Mouse (Mus musculus) embryo, embryonic 10.5 days (tissue): ENCODE data around the gene Crlf1.

Experiments
- DNase-seq: peaks from one replicate; pipeline ENCODE4 v3.0.0-alpha.2; 2015; ENCODE audit warnings: low spot score

The Crlf1 gene

GRCm38 (mm10) chr8:70492664-70493640 is at the start of gene Crlf1:
TSS of gene Crlf1 (plus strand) at chr8:70493158.
- no peak for DNase-seq

- DNase-seq, result no peak
Measured at GRCm38 (mm10) chr8:70443326-70443725, 49.6 kb upstream of the Crlf1 start.

DNA sequence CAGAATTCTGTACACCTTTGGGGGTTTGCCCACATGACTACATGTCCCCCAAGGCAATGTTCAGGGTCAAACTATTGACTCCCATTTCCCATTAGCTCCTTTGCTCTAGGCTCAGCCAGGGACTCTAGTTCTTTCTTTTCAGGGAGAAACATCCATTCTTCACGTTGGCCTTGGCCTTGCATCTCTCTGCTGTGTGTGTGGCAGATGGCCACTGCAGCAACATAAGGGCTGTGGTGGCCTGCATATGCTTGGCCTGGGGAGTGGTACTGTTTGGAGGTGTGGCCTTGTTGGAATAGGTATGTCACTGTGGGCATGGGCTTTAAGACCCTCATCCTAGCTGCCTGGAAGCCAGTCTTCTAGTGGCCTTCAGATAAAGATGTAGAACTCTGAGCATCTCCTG is 47.0 kb upstream of the Crlf1 start:
- no peak for DNase-seq

- no peak for DNase-seq
Measured at GRCm38 (mm10) chr8:70447639-70448420, 45.1 kb upstream of the Crlf1 start.

DNA sequence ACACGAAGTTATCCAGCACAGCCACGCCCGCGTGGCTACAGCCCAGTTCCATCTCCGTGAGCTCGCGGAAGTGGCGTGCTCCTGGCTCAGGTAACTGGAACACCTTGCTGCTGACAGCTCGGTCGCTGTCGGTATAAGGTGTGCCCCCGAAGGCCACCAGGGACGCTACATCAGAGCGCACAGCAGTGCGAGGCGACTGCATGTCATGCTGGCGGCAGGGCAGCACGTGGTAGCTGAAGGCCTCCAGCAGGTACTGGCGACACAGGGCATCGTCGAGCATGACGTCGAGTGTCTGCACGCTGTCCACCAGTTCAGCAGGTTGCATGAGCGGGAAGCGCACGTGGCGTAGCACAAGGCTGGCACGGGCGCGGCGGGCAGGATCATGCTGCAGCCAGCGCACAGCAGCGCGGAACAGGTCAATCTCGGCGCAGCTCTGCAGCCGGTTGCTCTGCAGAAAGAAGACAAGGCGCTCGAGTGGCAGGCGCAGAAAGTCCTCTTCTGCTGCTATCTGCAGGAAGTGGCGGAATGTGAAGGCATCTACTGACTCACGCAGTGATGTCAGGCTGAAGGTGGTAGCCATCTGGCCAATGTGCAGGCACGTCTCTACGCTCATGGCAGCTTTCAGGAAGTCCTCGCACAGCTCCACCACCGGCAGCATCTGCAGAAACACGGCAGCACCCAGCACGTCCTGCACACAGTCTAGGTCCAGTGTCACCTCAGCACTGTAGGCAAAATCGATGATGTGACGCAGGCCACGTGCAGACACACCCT is 40.6 kb upstream of the Crlf1 start:
- DNase-seq, result no peak

GRCm38 (mm10) chr8:70453852-70454251 is 39.1 kb upstream of the Crlf1 start:
- no peak for DNase-seq

GRCm38 (mm10) chr8:70456996-70457395 is 36.0 kb upstream of the Crlf1 start:
- no peak for DNase-seq

DNA sequence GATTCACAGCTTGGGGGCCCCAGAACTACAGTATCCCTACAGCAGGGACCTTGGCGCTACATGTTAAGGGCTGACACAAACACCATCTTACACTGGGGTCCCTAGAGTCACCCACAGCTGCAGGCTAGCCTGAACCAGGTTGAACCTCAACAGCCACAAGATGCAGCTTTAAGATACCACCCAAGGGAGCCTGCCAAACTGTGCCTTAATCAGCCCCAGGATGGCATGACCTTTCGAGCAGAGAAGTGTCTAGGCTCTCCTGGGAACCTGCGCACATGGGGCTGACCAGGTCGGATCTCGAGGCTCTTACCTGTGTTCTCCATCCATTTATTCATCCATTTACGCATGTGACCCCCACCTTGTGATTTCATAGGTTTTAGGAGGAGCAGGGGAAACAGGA is 35.1 kb upstream of the Crlf1 start:
- DNase-seq, result no peak

DNA sequence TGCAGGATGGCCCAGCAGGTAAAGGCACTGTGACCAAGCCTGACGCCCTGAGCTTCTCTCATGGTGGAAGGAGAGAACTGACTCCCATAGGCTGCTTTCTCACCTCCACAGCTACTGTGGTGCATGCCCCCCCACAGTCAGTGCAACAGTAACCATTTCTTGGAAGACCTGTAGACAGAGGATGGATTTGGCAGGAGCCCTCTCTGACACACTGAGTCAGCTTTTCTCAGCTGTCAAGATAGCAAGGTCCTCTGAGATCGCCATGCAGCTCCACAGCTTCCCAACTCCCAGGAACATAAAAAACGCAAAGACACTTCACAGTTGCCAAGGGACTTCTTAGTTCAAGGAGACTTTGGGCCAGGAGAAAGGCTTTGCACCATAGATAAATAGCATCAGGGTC is 34.5 kb upstream of the Crlf1 start:
- DNase-seq, result no peak

- no peak for DNase-seq
Measured at GRCm38 (mm10) chr8:70459636-70460035, 33.3 kb upstream of the Crlf1 start.

GRCm38 (mm10) chr8:70460199-70460598 is 32.8 kb upstream of the Crlf1 start:
- DNase-seq, result no peak

- DNase-seq, result no peak
Measured at GRCm38 (mm10) chr8:70460606-70461005, 32.4 kb upstream of the Crlf1 start.

GRCm38 (mm10) chr8:70461765-70462515 is 31.0 kb upstream of the Crlf1 start:
- DNase-seq, result no peak

DNA sequence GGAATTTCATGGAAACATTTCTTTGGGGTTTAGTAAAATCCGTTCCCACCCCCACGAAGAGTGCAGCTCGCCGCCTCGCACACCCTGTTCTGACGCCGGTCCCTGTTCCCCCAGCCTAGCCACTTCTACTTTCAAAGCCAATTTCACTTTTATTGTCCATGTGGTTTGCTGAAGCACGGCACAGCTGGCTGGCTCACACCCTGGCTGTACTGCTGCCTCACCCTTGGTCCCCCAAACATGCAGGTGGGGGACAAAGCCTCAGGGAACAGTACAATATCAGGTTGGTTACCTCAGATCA is 30.5 kb upstream of the Crlf1 start:
- no peak for DNase-seq

DNA sequence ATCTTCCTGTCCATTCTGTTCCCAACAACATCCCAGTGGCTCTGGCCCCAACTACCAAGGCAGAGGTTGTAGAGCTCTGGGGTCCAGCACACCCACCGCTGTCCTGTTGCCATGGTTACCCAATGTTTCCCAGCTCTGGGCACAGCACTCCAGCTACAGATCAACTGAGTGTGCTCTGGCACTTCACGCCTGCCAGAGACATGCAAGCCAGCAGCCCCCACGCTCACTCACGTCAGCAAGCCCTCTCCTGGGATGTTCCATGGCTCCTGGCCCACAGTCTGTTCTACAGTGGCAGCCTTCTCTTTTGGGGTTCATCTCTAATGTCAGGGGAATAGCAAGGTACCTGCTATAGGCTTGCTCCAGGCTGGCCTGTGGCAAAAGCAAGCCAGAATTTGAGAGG is 29.7 kb upstream of the Crlf1 start:
- DNase-seq, result no peak

DNA sequence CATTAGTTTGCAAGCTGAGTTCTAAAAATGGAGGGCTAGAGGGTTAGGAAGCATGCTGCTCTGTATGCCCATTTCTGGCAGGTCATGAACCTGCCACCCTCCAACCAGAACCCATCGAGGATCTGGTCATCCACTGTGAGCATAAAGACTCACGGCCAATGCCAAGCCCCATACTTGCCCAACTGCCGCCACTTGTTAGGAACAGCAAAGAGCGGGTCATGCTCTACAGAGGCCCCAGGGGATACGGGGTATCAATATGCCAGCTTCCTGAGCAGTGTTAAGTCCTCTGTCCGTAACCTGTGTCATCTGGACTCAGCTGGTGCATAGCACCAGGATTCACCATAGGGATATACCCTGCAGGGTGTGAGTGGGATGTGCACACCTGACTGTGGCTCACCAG is 28.8 kb upstream of the Crlf1 start:
- no peak for DNase-seq

DNA sequence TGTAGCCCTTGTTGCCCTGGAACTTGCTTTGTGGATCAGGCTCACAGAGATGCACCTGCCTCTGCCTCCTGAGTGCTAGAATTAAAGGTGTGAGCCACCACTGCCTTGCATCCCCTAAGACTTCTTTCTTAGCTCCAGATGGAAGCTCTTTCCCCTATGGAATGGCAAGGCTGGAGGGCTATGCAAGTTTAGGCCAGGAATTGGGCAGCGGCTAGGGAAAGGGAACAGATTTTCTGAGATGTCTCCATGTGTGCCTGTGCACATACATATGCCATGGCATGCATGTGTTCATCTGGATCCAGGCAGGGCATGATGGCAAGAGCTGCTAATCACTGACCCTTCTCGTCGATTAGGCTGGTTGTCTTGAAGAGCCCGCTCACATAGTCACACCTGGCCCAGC is 27.3 kb upstream of the Crlf1 start:
- DNase-seq, result no peak

GRCm38 (mm10) chr8:70466305-70466704 is 26.7 kb upstream of the Crlf1 start:
- no peak for DNase-seq

DNA sequence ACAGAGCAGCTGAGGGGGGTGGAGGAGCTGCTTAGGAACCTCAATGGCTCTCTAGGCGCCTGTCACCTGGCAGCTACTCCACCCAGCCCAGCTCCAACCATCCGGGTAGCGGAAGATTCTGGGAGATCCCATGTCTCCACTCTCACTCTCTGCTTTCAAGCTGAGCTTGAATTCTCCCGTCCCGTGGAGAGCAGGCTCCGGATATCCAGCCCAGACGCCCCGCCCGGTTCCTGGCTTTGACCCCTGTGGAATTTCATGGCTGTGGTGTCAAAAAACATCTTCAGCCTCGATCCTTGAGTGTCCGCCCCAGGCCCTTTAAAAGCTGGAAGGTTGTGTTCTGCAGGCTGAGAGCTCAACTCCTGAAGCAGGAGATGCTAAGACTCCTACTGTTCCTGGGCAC is 26.2 kb upstream of the Crlf1 start:
- DNase-seq, result no peak

DNA sequence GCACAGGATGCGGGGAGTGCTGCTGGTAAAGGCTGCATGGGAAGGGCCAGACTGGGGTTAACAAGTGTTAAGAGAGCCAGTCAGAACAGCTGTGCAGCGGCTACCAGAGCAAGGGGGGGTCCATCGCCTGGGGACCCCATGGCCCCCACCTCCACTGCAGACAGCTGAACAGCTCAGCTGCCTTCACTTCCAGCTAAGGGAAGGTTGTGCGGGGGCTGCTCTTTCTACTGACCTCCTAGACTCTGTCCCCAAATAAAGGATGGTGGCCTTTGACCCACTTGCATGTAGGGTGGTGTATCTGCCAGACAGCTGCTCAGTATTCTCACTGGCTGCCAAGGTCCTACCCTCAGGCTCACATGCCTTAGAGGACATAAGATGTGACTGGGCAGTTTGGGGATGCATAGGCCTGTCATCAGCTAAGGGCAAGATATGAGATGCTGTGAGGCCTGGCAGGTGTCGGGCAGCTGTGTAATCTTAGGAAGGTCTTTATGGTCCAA is 25.7 kb upstream of the Crlf1 start:
- DNase-seq, result no peak

GRCm38 (mm10) chr8:70467907-70468306 is 25.1 kb upstream of the Crlf1 start:
- no peak for DNase-seq

DNA sequence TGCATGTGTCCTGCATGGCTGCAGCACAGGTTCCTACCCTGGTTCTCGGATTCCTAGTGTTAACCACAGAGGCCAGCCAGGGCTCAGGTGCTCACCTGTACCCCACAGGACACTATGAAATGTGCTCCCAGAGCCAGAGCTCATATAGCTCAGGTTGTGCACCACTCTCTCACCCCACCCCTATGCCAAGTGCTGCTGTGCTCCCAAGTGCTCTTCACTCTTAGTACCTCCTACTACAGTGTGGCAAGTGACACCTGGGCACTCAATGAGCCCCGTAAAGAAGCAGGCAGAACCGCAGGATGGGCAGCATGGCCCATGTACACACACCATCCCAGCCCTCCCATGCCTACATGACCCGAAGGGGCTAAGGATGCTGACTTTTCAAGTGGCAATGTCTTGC is 24.2 kb upstream of the Crlf1 start:
- no peak for DNase-seq
